ENCODE assay signal across 8 mouse cellular contexts in genomic region chr17:67175836-67176235, GRCm38 (mm10).
DNase-seq lines count a peak whose midpoint lies in the region; ATAC-seq and TF ChIP-seq lines count a peak whose summit lies in the region.

No protein-coding gene starts in this region.

- TF ChIP-seq CTCF in stomach, postnatal 0 days (IDR thresholded peaks at IDR 0.05; ENCODE audit: low read depth), result peak; percentile 76

- H3K4me1 ChIP-seq in forebrain, embryonic 13.5 days, result no peaks in the 10 kb centered on the region
- H3K4me1 ChIP-seq in limb, embryonic 11.5 days (ENCODE audit: control insufficient read depth, insufficient read depth, low read length), result no peaks in the 10 kb centered on the region
- H3K4me1 ChIP-seq in stomach, postnatal 0 days (replicated peaks; ENCODE audit: control insufficient read depth, insufficient read depth), result no peaks in the 10 kb centered on the region

- no peak overlapping the region for H3K4me3 ChIP-seq in forebrain, embryonic 13.5 days
- no peak overlapping the region for H3K4me3 ChIP-seq in limb, embryonic 11.5 days (ENCODE audit: low read depth, low read length)
- H3K4me3 ChIP-seq in stomach, postnatal 0 days (ENCODE audit: low read depth, low read length), result no peak overlapping the region

- 57% methylated on average over 2 of the region's 2 CpGs for WGBS in forebrain, embryonic 13.5 days
- 64% methylated on average over 2 of the region's 2 CpGs for WGBS in limb, embryonic 11.5 days
- WGBS in stomach, postnatal 0 days, result 36% methylated on average over 2 of the region's 2 CpGs

- TF ChIP-seq EP300 in stomach, postnatal 0 days (optimal IDR thresholded peaks at IDR 0.05), result no peak

- H3K27ac ChIP-seq in forebrain, embryonic 13.5 days, result no peak overlapping the region
- no peak overlapping the region for H3K27ac ChIP-seq in limb, embryonic 11.5 days (replicated peaks; ENCODE audit: low read depth, low read length)
- H3K27ac ChIP-seq in stomach, postnatal 0 days (replicated peaks), result no peak overlapping the region

- H3K9ac ChIP-seq in forebrain, embryonic 13.5 days, result no peak overlapping the region
- no peak overlapping the region for H3K9ac ChIP-seq in limb, embryonic 11.5 days (ENCODE audit: low read length)
- no peak overlapping the region for H3K9ac ChIP-seq in stomach, postnatal 0 days (ENCODE audit: low read length)

- no peaks in the 10 kb centered on the region for H3K36me3 ChIP-seq in forebrain, embryonic 13.5 days (ENCODE audit: poor library complexity, severe bottlenecking)
- H3K36me3 ChIP-seq in limb, embryonic 11.5 days (ENCODE audit: control insufficient read depth, insufficient read depth, low read length), result no peaks in the 10 kb centered on the region
- no peaks in the 10 kb centered on the region for H3K36me3 ChIP-seq in stomach, postnatal 0 days (ENCODE audit: control insufficient read depth, insufficient read depth, low read length)

- no peak overlapping the region for H3K4me2 ChIP-seq in forebrain, embryonic 13.5 days
- H3K4me2 ChIP-seq in limb, embryonic 11.5 days (ENCODE audit: low read depth, severe bottlenecking), result no peak overlapping the region
- H3K4me2 ChIP-seq in stomach, postnatal 0 days (replicated peaks; ENCODE audit: low read depth), result no peak overlapping the region

- DNase-seq in ovary, postnatal 14 days (ENCODE audit: low spot score), result peak; percentile 33
- no peak for DNase-seq in ovary, adult 18-20 months (ENCODE audit: low spot score)
- peak; percentile 2 for DNase-seq in c-Kit-positive CD71-negative TER-119-negative erythroid progenitor cells, embryonic 14.5 days (ENCODE audit: low read depth)
- DNase-seq in kidney, adult 18-20 months, result peak; percentile 40
- DNase-seq in limb, embryonic 11.5 days (ENCODE audit: low spot score), result peak; percentile 56
- DNase-seq in stomach, postnatal 0 days (ENCODE audit: low spot score), result peak; percentile 19
- no peak for DNase-seq in thymus, postnatal 10 days (ENCODE audit: low spot score in 2 of 2)

- 0 out of 2 replicates have a peak, but pooled peaks cover 2% of the 10 kb centered on the region for H3K9me3 ChIP-seq in forebrain, embryonic 13.5 days (replicated peaks)
- H3K9me3 ChIP-seq in limb, embryonic 11.5 days (ENCODE audit: control insufficient read depth, low read length), result no peaks in the 10 kb centered on the region
- H3K9me3 ChIP-seq in stomach, postnatal 0 days (ENCODE audit: control insufficient read depth, low read length), result no peaks in the 10 kb centered on the region

- H3K27me3 ChIP-seq in forebrain, embryonic 13.5 days, result no peaks in the 10 kb centered on the region
- H3K27me3 ChIP-seq in limb, embryonic 11.5 days (ENCODE audit: control insufficient read depth, insufficient read depth, low read length), result no peaks in the 10 kb centered on the region
- H3K27me3 ChIP-seq in stomach, postnatal 0 days (ENCODE audit: control insufficient read depth, insufficient read depth, low read length), result no peaks in the 10 kb centered on the region

- peak; percentile 71; the same call in 1 of the 2 replicates for ATAC-seq in forebrain, embryonic 13.5 days
- 0 out of 2 replicates have a peak, but pooled peaks have one; percentile 6 for ATAC-seq in limb, embryonic 11.5 days (ENCODE audit: insufficient number of reproducible peaks, low FRiP score, low TSS enrichment, low read depth)
- ATAC-seq in stomach, postnatal 0 days (ENCODE audit: low FRiP score, low TSS enrichment), result 0 out of 2 replicates have a peak, but pooled peaks have one; percentile 24

Comparison
In these comparisons a context has a peak if more than half of its experiments do, and no peak if none do; other contexts are left out.
1. DNase-seq: peak in ovary, postnatal 14 days (single experiment), c-Kit-positive CD71-negative TER-119-negative erythroid progenitor cells, embryonic 14.5 days (single experiment), kidney, adult 18-20 months (single experiment), limb, embryonic 11.5 days (single experiment) and stomach, postnatal 0 days (single experiment); none in ovary, adult 18-20 months (single experiment) and thymus, postnatal 10 days (0 of 2).
2. ATAC-seq: peak in every context shown above with its lines; median percentile 71 in forebrain, embryonic 13.5 days; 24 in stomach, postnatal 0 days; 6 in limb, embryonic 11.5 days.